Mouse (Mus musculus) erythroblast, embryonic 14.5 days (primary cell): Measurements from ENCODE around the gene Nfe2l1. TPM values are rescaled to one million over a fixed set of nuclear protein-coding genes. Genes with fewer than 3 reads are reported as not detected.

Experiments
- H3K27me3 ChIP-seq: 2 replicates; pipeline ENCODE4 v1.6.1; 2012; ENCODE audit warnings: inconsistent platforms; ENCODE audit not compliant: control insufficient read depth
- H3K36me3 ChIP-seq: 2 replicates; pipeline ENCODE4 v1.6.1; 2012; ENCODE audit warnings: mild to moderate bottlenecking, inconsistent platforms; ENCODE audit not compliant: control insufficient read depth
- H3K4me1 ChIP-seq: 2 replicates; pipeline ENCODE4 v1.6.1; 2012; ENCODE audit warnings: inconsistent platforms; ENCODE audit not compliant: control insufficient read depth
- H3K4me3 ChIP-seq: replicated peaks from 2 replicates; pipeline ENCODE3; 2012; ENCODE audit warnings: moderate library complexity, mild to moderate bottlenecking, inconsistent platforms
- H3K9me3 ChIP-seq: 2 replicates; pipeline ENCODE4 v1.6.1; 2012; ENCODE audit warnings: low read length, inconsistent platforms, mixed read lengths; ENCODE audit not compliant: control insufficient read depth
- GATA1 ChIP-seq: IDR thresholded peaks from 2 replicates; pipeline ENCODE4 v1.6.1; 2012; ENCODE audit warnings: low read length, inconsistent platforms, mixed read lengths
- TAL1 ChIP-seq: IDR thresholded peaks from 3 replicates; pipeline ENCODE4 v1.6.1; 2012; ENCODE audit warnings: low read length, inconsistent platforms, mixed read lengths
- polyA plus RNA-seq: library from polyadenylated mRNA; stranded (reverse); fragments of >175 nt; gene quantifications from 2 replicates; pipeline ENCODE4 v1.2.3, GENCODE M21; 2012

Gene Nfe2l1
- polyA plus RNA-seq, 1 experiment: 4.6 TPM

GRCm38 (mm10) chr11:96776968-96777962, 52.5 kb downstream of the Nfe2l1 start, which contains the start of gene Snx11:
TSS of gene Snx11 (minus strand) at chr11:96777559.
- TF ChIP-seq TAL1 (no peak), GATA1 (no peak)
- Histone ChIP-seq H3K9me3 (no peaks in the 10 kb centered on the region), H3K27me3 (no peaks in the 10 kb centered on the region), H3K4me1 (peaks cover 32% of the 10 kb centered on the region), H3K4me3 (peak within 1 kb of the TSS; percentile 73), H3K36me3 (peaks cover 24% of the 10 kb centered on the region)

GRCm38 (mm10) chr11:96776068-96776467, 53.7 kb downstream of the Nfe2l1 start:
- Histone ChIP-seq H3K9me3 (no peaks in the 10 kb centered on the region), H3K36me3 (peaks cover 36% of the 10 kb centered on the region), H3K4me1 (peaks cover 32% of the 10 kb centered on the region), H3K4me3 (peak overlapping the region; percentile 73), H3K27me3 (no peaks in the 10 kb centered on the region)
- TF ChIP-seq GATA1: no peak
- no peak for TF ChIP-seq TAL1

GRCm38 (mm10) chr11:96775665-96776064, 54.1 kb downstream of the Nfe2l1 start:
- TF ChIP-seq GATA1 (no peak), TAL1 (no peak)
- Histone ChIP-seq H3K36me3 (peaks cover 40% of the 10 kb centered on the region), H3K4me3 (no peak overlapping the region)

GRCm38 (mm10) chr11:96775063-96775462, 54.7 kb downstream of the Nfe2l1 start:
- TF ChIP-seq GATA1 (no peak), TAL1 (no peak)
- H3K4me3 ChIP-seq: no peak overlapping the region
- peaks cover 32% of the 10 kb centered on the region for H3K4me1 ChIP-seq
- no peaks in the 10 kb centered on the region for H3K9me3 ChIP-seq
- no peaks in the 10 kb centered on the region for H3K27me3 ChIP-seq
- H3K36me3 ChIP-seq: peaks cover 46% of the 10 kb centered on the region

More at GRCm38 (mm10) chr11:96775665-96776064, 54.1 kb downstream of the Nfe2l1 start:
- Histone ChIP-seq H3K4me1 (peaks cover 32% of the 10 kb centered on the region), H3K27me3 (no peaks in the 10 kb centered on the region), H3K9me3 (no peaks in the 10 kb centered on the region)

- TF ChIP-seq GATA1: no peak
- no peak for TF ChIP-seq TAL1
- no peaks in the 10 kb centered on the region for H3K27me3 ChIP-seq
- no peaks in the 10 kb centered on the region for H3K9me3 ChIP-seq
- peaks cover 32% of the 10 kb centered on the region for H3K4me1 ChIP-seq
- H3K36me3 ChIP-seq: peaks cover 51% of the 10 kb centered on the region
- H3K4me3 ChIP-seq: no peak overlapping the region
Measured at GRCm38 (mm10) chr11:96774536-96774935, 55.2 kb downstream of the Nfe2l1 start.

- H3K4me1 ChIP-seq: peaks cover 23% of the 10 kb centered on the region
- peaks cover 72% of the 10 kb centered on the region for H3K36me3 ChIP-seq
- H3K27me3 ChIP-seq: no peaks in the 10 kb centered on the region
- H3K4me3 ChIP-seq: no peak overlapping the region
- no peaks in the 10 kb centered on the region for H3K9me3 ChIP-seq
- TF ChIP-seq GATA1: no peak
- no peak for TF ChIP-seq TAL1
Measured at GRCm38 (mm10) chr11:96772413-96772812, 57.4 kb downstream of the Nfe2l1 start.

GRCm38 (mm10) chr11:96771274-96771975, 58.3 kb downstream of the Nfe2l1 start:
- TF ChIP-seq GATA1: no peak
- TF ChIP-seq TAL1: no peak
- Histone ChIP-seq H3K4me3 (no peak overlapping the region), H3K9me3 (no peaks in the 10 kb centered on the region), H3K4me1 (peaks cover 14% of the 10 kb centered on the region), H3K36me3 (peaks cover 76% of the 10 kb centered on the region), H3K27me3 (no peaks in the 10 kb centered on the region)

- Histone ChIP-seq H3K4me1 (no peaks in the 10 kb centered on the region), H3K27me3 (no peaks in the 10 kb centered on the region), H3K36me3 (peaks cover 62% of the 10 kb centered on the region), H3K9me3 (no peaks in the 10 kb centered on the region), H3K4me3 (no peak overlapping the region)
- TF ChIP-seq TAL1 (no peak), GATA1 (no peak)
Measured at GRCm38 (mm10) chr11:96768240-96768639, 61.5 kb downstream of the Nfe2l1 start.

Other genes with a start within 250 kb of the Nfe2l1 start
- gene Snx11, start 52.4 kb downstream of the Nfe2l1 start, polyA plus RNA-seq: 1.4 TPM in 2 replicates
- 1.5 and 2.7 TPM in 2 replicates for gene Cbx1, start 40.8 kb downstream of the Nfe2l1 start, polyA plus RNA-seq
- 0.20 TPM in 1 of 2 replicates, not detected in the other for gene Copz2, start 19.9 kb upstream of the Nfe2l1 start, polyA plus RNA-seq
- 2.9 and 4.8 TPM in 2 replicates for gene Cdk5rap3, start 86.5 kb upstream of the Nfe2l1 start, polyA plus RNA-seq
- gene Prr15l, start 98.1 kb upstream of the Nfe2l1 start, polyA plus RNA-seq: 0.95 and 3.0 TPM in 2 replicates
- gene Pnpo, start 114.0 kb upstream of the Nfe2l1 start, polyA plus RNA-seq: 42.1 and 83.7 TPM in 2 replicates
- 16.7 and 23.0 TPM in 2 replicates for gene Sp2, start 153.0 kb upstream of the Nfe2l1 start, polyA plus RNA-seq
- gene Sp6, start 183.4 kb upstream of the Nfe2l1 start, polyA plus RNA-seq: not detected in 2 replicates
- gene Scrn2, start 200.0 kb upstream of the Nfe2l1 start, polyA plus RNA-seq: 0.27 and 0.41 TPM in 2 replicates
- gene Lrrc46, start 211.4 kb upstream of the Nfe2l1 start, polyA plus RNA-seq: not detected in 2 replicates
- 1.7 and 2.4 TPM in 2 replicates for gene Mrpl10, start 211.6 kb upstream of the Nfe2l1 start, polyA plus RNA-seq
- 0.10 and 0.16 TPM in 2 replicates for gene Osbpl7, start 220.7 kb upstream of the Nfe2l1 start, polyA plus RNA-seq